Mouse (Mus musculus): ENCODE data around the gene Erp27. TPM values are rescaled to one million over a fixed set of nuclear protein-coding genes. Genes with fewer than 3 reads are reported as not detected.

The Erp27 gene
- not detected in 2 replicates for polyA plus RNA-seq (2012)

DNA sequence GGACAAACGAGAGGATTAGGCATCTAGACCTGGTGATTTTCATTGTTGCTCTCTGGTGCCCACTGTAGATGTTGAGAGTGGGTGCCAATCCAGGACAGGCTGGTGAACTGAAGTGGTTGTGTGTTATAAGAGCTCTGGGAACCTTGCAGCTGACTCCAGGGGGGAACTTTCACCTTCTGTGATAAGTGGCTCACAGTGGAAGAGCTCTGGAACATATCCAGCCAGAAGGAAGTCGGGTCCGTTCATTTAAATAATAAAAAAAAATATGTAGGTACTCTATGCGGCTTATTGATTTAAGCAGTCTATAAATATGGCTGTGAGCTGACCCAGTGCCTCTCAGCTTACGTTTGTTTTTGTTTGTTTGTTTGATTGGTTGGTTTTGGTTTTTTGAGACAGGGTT, at the start of gene Erp27:
TSS of gene Erp27 (minus strand) at position 101 of the 400 bp plus-strand sequence.
- no peak for TF ChIP-seq GATA1 (IDR thresholded peaks at IDR 0.05; ENCODE audit: low read length)

DNA sequence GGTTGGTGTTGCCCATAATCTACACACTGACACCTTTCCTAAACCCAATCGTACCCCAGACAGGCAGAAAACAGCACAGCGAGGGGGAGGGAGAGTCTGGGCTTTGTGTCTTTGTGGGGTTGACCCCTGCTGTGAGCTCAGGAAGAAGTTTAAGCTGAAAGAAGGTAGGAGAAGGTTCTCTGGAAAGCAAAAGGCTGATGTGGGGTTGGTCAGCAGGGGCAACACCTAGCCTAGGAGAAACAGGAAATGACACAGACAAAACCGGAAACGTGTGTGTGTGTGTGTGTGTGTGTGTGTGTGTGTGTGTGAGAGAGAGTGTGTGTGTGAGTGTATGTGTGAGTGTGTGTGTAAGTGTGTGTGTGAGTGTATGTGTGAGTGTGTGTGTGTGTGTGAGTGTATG, 45.5 kb upstream of the Erp27 start:
- TF ChIP-seq GATA1 (IDR thresholded peaks at IDR 0.05; ENCODE audit: low read length), result no peak

GRCm38 (mm10) chr6:136965912-136966311, 43.9 kb upstream of the Erp27 start:
- TF ChIP-seq GATA1 (IDR thresholded peaks at IDR 0.05; ENCODE audit: low read length), result no peak

DNA sequence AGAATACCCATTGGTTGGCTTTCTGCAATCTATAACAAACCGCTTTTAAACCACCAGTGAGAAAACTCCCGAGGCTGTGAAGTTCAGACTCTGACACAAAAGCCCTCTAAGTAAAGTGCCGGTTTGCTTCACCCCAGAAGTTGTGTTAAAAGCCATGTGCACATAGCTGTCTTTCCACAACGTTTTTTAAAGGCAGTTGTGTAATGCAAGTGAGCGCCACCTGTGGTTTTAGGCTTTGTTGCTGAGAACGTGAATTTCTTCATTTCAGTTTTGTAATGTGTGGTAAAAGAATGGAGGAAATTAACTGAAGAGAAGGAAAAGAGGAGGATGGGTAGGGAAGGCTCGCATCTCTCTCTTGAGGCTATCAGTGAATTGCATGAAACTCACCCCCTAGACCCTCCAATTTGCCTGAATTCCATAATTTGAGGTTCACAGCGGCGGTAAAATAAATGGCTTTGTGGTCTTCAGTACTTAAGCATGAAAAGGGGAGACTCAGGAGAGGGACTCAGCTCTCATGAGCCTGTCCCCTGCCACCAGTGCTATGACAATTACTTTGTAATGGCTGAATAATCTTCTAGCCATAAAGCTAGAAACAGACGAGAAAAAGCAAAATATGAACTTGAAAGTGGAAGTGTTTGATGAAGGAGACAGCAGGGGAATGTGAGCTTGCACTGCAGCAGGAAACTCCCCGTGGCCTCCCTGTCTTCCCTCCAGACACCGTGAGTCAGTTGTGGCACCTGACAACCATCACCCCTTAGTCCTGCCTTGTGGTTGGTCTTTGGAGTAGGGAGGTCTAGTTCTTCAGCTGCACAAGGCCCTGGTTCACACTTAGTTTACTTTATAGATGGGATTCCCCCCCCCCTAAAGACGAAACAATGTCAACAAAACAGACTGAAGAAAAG, 42.9 kb upstream of the Erp27 start:
- no peak for TF ChIP-seq GATA1 (IDR thresholded peaks at IDR 0.05; ENCODE audit: low read length)

GRCm38 (mm10) chr6:136962957-136963356, 41.0 kb upstream of the Erp27 start:
- no peak for TF ChIP-seq GATA1 (IDR thresholded peaks at IDR 0.05; ENCODE audit: low read length)

- TF ChIP-seq GATA1 (IDR thresholded peaks at IDR 0.05; ENCODE audit: low read length), result no peak
Measured at GRCm38 (mm10) chr6:136959131-136959530, 37.2 kb upstream of the Erp27 start.

DNA sequence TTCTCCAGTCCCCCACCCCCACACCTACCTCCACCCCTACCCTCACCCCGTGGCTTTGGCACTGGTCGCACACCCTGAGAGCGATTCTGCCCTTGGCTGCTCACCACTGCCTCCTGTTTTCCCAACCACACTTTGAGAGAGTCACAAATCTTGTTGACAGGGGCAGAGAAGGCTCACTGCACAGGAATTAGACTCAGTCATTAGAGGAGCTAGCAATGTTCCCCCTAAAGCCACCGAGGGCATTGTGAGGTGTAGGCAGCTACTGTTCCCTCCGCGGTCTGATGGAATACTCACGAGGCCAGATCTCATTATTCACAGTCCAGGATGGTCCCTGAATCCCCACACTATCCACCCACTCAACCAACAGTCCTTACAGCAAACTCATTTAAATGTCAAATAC, 35.1 kb upstream of the Erp27 start:
- no peak for TF ChIP-seq GATA1 (IDR thresholded peaks at IDR 0.05; ENCODE audit: low read length)

DNA sequence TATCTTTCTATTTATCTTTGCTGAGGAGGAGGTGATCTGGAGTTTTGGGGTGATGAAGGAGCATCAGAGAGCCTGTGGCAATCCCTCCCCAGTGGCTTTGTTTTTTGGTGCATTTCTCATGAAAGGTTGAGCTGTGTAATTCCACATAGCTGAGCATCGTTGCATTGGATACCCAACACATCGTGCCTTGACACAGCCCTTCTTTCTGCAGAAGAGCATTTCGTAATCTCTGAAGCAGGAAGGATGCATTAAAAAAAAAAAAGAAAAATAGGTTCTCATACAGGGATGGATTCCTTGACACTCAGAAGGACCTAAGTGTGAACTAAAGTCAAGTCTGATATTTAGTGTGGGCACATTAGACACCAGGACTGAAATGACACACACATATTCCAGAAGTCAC, 33.3 kb upstream of the Erp27 start:
- no peak for TF ChIP-seq GATA1 (IDR thresholded peaks at IDR 0.05; ENCODE audit: low read length)

DNA sequence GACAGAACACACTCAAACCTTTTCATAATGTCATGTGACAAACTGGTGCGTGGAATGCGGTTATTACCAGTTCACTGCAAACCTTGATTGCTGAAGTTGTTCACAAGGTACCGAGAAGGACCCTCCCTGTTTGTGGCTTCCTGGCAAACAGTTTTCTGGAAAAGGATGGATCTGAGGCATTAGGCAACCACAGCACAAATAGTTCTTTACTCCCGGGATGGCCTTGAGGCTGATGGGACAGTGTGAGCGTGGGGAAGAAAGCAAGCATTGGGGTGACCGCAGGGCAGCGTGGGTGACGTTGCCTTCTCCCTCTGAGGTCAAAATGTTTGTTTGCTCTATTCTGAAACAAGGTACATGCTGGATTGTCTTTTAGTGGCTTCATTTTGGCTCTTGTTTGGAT, 32.7 kb upstream of the Erp27 start:
- no peak for TF ChIP-seq GATA1 (IDR thresholded peaks at IDR 0.05; ENCODE audit: low read length)

DNA sequence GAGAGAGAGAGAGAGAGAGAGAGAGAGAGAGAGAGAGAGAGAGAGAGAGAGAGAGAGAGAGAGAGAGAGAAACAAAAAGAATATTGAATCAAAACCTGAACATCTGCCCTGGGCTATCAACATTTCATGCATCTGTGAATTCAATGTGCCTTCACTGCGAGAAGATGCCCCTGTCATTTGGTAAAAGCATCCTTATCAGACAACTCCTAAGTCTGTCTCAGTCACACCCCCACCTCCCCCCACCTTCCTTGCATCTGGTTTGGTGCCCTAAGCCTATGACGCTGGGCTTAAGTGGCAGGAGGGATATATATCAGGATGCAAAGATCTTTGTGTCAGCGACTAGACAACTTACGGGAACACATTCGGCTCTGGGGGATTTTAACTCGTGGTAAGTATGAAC, 32.2 kb upstream of the Erp27 start:
- TF ChIP-seq GATA1 (IDR thresholded peaks at IDR 0.05; ENCODE audit: low read length), result no peak

DNA sequence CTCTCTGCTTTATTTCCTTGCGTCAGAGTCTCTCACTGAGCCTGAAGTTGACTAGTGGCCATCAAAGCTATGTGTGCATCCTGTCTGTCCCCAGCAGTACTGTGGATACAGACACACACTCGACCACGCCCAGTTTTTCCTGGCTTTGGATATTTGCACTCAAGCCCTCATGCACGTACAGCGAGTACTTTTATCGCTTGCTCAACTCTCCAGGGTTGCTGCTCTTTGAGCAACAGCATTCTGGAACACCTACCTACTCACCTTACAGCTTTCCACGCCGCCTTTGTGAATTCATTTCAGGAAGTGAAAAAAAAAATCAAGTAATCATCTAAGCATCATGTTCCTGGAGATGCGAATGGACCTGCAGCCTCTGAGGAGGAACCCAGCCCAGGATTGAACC, 30.9 kb upstream of the Erp27 start:
- no peak for TF ChIP-seq GATA1 (IDR thresholded peaks at IDR 0.05; ENCODE audit: low read length)

- no peak for TF ChIP-seq GATA1 (IDR thresholded peaks at IDR 0.05; ENCODE audit: low read length)
Measured at GRCm38 (mm10) chr6:136950171-136950570, 28.2 kb upstream of the Erp27 start.

- no peak for TF ChIP-seq GATA1 (IDR thresholded peaks at IDR 0.05; ENCODE audit: low read length)
Measured at GRCm38 (mm10) chr6:136947716-136948115, 25.7 kb upstream of the Erp27 start.

DNA sequence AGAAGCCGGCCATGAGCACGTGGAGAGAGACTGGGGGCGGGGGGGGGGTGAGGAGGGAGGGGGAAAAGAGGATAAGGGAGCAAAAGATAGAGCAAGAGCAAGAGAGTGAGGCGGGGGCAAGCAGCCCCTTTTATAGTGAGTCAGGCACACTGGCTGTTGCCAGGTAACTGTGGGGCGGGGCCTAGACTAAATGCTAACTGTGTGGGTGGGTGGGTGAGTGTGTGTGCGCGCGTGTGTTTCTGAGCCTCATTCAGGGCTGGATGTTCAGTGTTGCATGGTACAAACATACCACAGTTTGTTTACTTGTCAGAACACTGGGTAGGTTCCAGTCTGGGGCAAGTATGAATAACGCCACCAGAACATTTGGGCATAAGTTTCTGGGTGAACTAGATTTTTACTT, 25.0 kb upstream of the Erp27 start:
- no peak for TF ChIP-seq GATA1 (IDR thresholded peaks at IDR 0.05; ENCODE audit: low read length)

GRCm38 (mm10) chr6:136946241-136946640, 24.3 kb upstream of the Erp27 start:
- no peak for TF ChIP-seq GATA1 (IDR thresholded peaks at IDR 0.05; ENCODE audit: low read length)

- TF ChIP-seq GATA1 (IDR thresholded peaks at IDR 0.05; ENCODE audit: low read length), result no peak
Measured at GRCm38 (mm10) chr6:136944511-136944910, 22.5 kb upstream of the Erp27 start.

DNA sequence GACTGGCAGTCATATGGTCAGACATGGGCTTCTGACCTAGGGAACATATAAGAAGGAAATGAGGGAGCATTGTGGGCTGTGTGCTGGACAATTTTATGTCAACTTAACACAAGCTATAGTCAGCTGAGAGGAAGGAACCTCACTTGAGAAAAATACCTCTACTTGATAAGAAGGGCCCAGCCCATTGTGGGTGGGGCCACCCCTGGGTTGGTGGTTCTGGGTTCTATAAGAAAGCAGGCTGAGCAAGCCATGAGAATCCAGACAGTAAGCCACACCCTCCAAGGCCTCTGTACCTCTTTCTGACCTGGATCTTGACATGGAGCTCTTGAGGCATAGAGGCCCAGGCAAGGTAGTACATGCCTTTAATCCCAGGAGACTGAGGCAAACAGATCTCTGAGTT, 21.4 kb upstream of the Erp27 start:
- TF ChIP-seq GATA1 (IDR thresholded peaks at IDR 0.05; ENCODE audit: low read length), result no peak
